Mouse (Mus musculus): ENCODE results near the gene Immp2l. TPM values are rescaled to one million over a fixed set of nuclear protein-coding genes. Genes with fewer than 3 reads are reported as not detected.

The Immp2l gene
- polyA plus RNA-seq, 2 experiments, result 4.3 to 11.2 TPM

DNA sequence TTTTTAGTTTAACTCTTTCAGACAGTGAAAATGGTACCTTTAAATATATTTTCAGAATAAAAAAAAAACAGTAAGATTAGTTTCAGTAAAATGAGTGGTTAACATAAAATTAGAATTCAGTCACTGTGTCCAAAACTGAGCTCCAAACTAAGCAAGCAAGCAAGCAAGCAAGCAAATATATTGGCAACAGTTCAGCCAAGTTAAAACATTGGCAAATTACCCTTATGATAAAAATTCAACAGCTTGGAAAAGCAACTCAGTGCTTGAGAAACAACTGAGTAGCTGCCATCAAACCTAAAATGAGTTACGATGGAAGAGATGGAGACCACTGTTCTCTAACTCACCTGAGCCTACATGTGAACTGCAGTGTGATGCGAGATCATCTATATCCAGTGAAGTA, 926.8 kb downstream of the Immp2l start:
- no peak overlapping the region for H3K9ac ChIP-seq (replicated peaks)
- WGBS (ENCODE audit: insufficient replicate concordance), result 68% methylated on average over 2 of the region's 2 CpGs
- H3K27me3 ChIP-seq (ENCODE audit: control insufficient read depth, insufficient read depth, low read length), result no peaks in the 10 kb centered on the region
- ATAC-seq (ENCODE audit: insufficient read depth), result no peak
- no peak overlapping the region for H3K4me2 ChIP-seq (ENCODE audit: low read depth)
- no peak overlapping the region for H3K27ac ChIP-seq
- DNase-seq (ENCODE audit: low read depth in 3 of 3, low spot score in 3 of 3), result no peak
- H3K9me3 ChIP-seq (ENCODE audit: control insufficient read depth, low read length), result no peaks in the 10 kb centered on the region
- TF ChIP-seq EP300 (IDR thresholded peaks at IDR 0.05; ENCODE audit: low read depth) (no peak), CTCF (IDR thresholded peaks at IDR 0.05; ENCODE audit: low read depth) (no peak)
- H3K4me3 ChIP-seq (ENCODE audit: insufficient read depth in 1 of 2, low read depth in 2 of 2, low read length in 2 of 2), result no peak overlapping the region
- H3K36me3 ChIP-seq (replicated peaks; ENCODE audit: control insufficient read depth, insufficient read depth, low read depth), result no peaks in the 10 kb centered on the region
- no peaks in the 10 kb centered on the region for H3K4me1 ChIP-seq (replicated peaks; ENCODE audit: control insufficient read depth in 2 of 2, insufficient read depth in 2 of 2, low read length in 1 of 2)

DNA sequence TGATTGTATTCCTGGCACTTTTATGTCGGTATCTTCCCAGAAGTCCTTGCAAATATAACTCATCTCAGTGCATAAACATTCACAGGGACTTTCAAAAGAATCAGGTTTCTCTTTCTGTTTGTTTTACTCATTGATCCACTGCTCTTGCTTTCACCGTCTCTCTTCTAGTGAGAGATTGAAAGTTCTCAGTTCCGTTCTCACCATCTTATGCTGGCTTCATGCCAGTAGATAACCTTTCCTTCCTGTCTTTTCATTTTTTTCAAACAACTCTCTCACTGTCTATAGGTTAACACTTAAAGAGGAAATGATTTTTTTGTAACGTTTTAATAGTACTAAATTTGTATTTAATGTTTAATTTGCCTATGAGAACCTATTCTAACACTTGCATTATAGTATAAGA, 937.1 kb downstream of the Immp2l start:
- H3K27me3 ChIP-seq (ENCODE audit: control insufficient read depth, insufficient read depth, low read length), result no peaks in the 10 kb centered on the region
- H3K4me3 ChIP-seq (ENCODE audit: insufficient read depth in 1 of 2, low read depth in 2 of 2, low read length in 2 of 2), result no peak overlapping the region
- no peaks in the 10 kb centered on the region for H3K9me3 ChIP-seq (ENCODE audit: control insufficient read depth, low read length)
- no peak overlapping the region for H3K27ac ChIP-seq
- no peak for DNase-seq (ENCODE audit: low read depth in 3 of 3, low spot score in 3 of 3)
- H3K36me3 ChIP-seq (replicated peaks; ENCODE audit: control insufficient read depth, insufficient read depth, low read depth), result no peaks in the 10 kb centered on the region
- no peak overlapping the region for H3K9ac ChIP-seq (replicated peaks)
- H3K4me2 ChIP-seq (ENCODE audit: low read depth), result no peak overlapping the region
- TF ChIP-seq CTCF (IDR thresholded peaks at IDR 0.05; ENCODE audit: low read depth) (no peak), EP300 (IDR thresholded peaks at IDR 0.05; ENCODE audit: low read depth) (no peak)
- no peak for ATAC-seq (ENCODE audit: insufficient read depth)
- no peaks in the 10 kb centered on the region for H3K4me1 ChIP-seq (replicated peaks; ENCODE audit: control insufficient read depth in 2 of 2, insufficient read depth in 2 of 2, low read length in 1 of 2)
- WGBS (ENCODE audit: insufficient replicate concordance), result 36% methylated on average over 4 of the region's 4 CpGs

DNA sequence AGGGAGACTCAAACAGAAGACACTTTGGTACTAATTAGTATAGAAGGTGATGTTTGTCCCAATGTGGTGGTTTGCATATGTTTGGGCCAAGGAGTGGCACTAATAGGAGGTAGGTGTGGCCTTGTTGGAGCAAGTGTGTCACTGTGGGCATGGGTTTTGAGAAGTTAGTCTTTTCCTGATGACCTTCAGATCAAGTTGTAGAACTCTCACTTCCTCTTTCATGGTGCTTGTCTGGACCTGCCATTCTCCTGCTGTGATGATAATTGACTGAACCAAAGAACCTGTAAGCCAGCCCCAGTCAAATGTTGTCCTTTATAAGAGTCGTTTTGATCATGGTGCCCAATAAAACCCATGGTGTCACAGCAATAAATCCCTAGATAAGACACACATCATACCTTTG, 967.5 kb downstream of the Immp2l start:
- H3K36me3 ChIP-seq (replicated peaks; ENCODE audit: control insufficient read depth, insufficient read depth, low read depth), result no peaks in the 10 kb centered on the region
- DNase-seq (ENCODE audit: low read depth in 3 of 3, low spot score in 3 of 3) (no peak), ATAC-seq (ENCODE audit: insufficient read depth) (no peak)
- no peak overlapping the region for H3K27ac ChIP-seq
- no peaks in the 10 kb centered on the region for H3K9me3 ChIP-seq (ENCODE audit: control insufficient read depth, low read length)
- no peak for TF ChIP-seq EP300 (IDR thresholded peaks at IDR 0.05; ENCODE audit: low read depth)
- no peak for TF ChIP-seq CTCF (IDR thresholded peaks at IDR 0.05; ENCODE audit: low read depth)
- 49% methylated on average over 1 of the region's 1 CpGs for WGBS (ENCODE audit: insufficient replicate concordance)
- H3K4me2 ChIP-seq (ENCODE audit: low read depth), result no peak overlapping the region
- H3K4me3 ChIP-seq (ENCODE audit: insufficient read depth in 1 of 2, low read depth in 2 of 2, low read length in 2 of 2), result no peak overlapping the region
- H3K9ac ChIP-seq (replicated peaks), result no peak overlapping the region
- H3K27me3 ChIP-seq (ENCODE audit: control insufficient read depth, insufficient read depth, low read length), result no peaks in the 10 kb centered on the region
- H3K4me1 ChIP-seq (replicated peaks; ENCODE audit: control insufficient read depth in 2 of 2, insufficient read depth in 2 of 2, low read length in 1 of 2), result no peaks in the 10 kb centered on the region

Measured in liver, embryonic 14.5 days (tissue).